Mouse (Mus musculus) ES-Bruce4 (cell line): ENCODE data around the gene Mturn.

ENCODE experiments used
- EP300 ChIP-seq: IDR thresholded peaks from 2 replicates; pipeline ENCODE4 v1.6.1; 2011; ENCODE audit warnings: low read depth, low read length; ENCODE audit not compliant: insufficient read depth
- POLR2A ChIP-seq: IDR thresholded peaks from one replicate; pipeline ENCODE4 v1.8.1; 2011; ENCODE audit warnings: low read length; ENCODE audit not compliant: insufficient read depth

- no peak for TF ChIP-seq POLR2A
- no peak for TF ChIP-seq EP300
Observed at GRCm38 (mm10) chr6:54689686-54690085, 8.3 kb downstream of the Mturn start.
